Mouse (Mus musculus) ES-E14 (cell line): ENCODE results near the gene Specc1l.
"Not testable (repeated sequence)": the region's sequence is repeated elsewhere in the genome, so short reads cannot be mapped to it uniquely, and the experiment has no call there.

Experiments used
- CHD2 ChIP-seq: IDR thresholded peaks from 2 replicates; pipeline ENCODE4 v1.6.1; 2014; ENCODE audit warnings: mild to moderate bottlenecking, low read depth, low read length, inconsistent platforms
- ZC3H11A ChIP-seq: IDR thresholded peaks from 2 replicates; pipeline ENCODE4 v1.6.1; 2012; ENCODE audit warnings: low read depth, mild to moderate bottlenecking, inconsistent platforms, low read length, borderline replicate concordance
- ZNF384 ChIP-seq: IDR thresholded peaks from 2 replicates; pipeline ENCODE4 v1.6.1; 2012; ENCODE audit warnings: low read depth, low read length, inconsistent platforms

- not testable (repeated sequence) for TF ChIP-seq ZNF384, CHD2, ZC3H11A
Observed at GRCm38 (mm10) chr10:75353838-75354241, 142.0 kb downstream of the Specc1l start.
